Mouse (Mus musculus) adrenal gland, adult 18-20 months (tissue): ENCODE results near the gene Rnf130. TPM values are rescaled to one million over a fixed set of nuclear protein-coding genes. Genes with fewer than 3 reads are reported as not detected.
A peak's percentile ranks its signal among the peaks of the same experiment; 100 is the strongest.

Experiments used
- DNase-seq, 2 experiments: peaks; one replicate each; pipeline ENCODE4 v3.0.0; 2021 to 2022; ENCODE audit warnings: low spot score in 2 of 2
- microRNA-seq, 2 experiments: library from miRNA; unstranded; fragments of <30 nt; microRNA quantifications; one replicate each; pipeline ENCODE4 v1.2.0; 2021; ENCODE audit warnings: borderline number of aligned reads in 2 of 2
- total RNA-seq, 2 experiments: library from RNA; stranded (reverse); gene quantifications; 1 replicate in 1 of 2; 2 replicates in 1 of 2; pipeline ENCODE4 v1.2.3; 2021

Gene Rnf130
- total RNA-seq, 2 experiments from 2014 or later, result 99.5 to 105 TPM

GRCm38 (mm10) chr11:50132265-50132664, 107.1 kb downstream of the Rnf130 start:
- no peak for DNase-seq

- DNase-seq, result no peak
Observed at GRCm38 (mm10) chr11:50134136-50134859, 109.2 kb downstream of the Rnf130 start.

- no peak for DNase-seq
Observed at GRCm38 (mm10) chr11:50138206-50138822, 113.2 kb downstream of the Rnf130 start.

GRCm38 (mm10) chr11:50139571-50139970, 114.4 kb downstream of the Rnf130 start:
- no peak for DNase-seq

- no peak for DNase-seq
Observed at GRCm38 (mm10) chr11:50145529-50145928, 120.4 kb downstream of the Rnf130 start.

GRCm38 (mm10) chr11:50146121-50146520, 121.0 kb downstream of the Rnf130 start:
- no peak for DNase-seq

GRCm38 (mm10) chr11:50147267-50147957, 122.3 kb downstream of the Rnf130 start:
- peak in 1 of 2 experiments; percentile 27 for DNase-seq

GRCm38 (mm10) chr11:50147958-50148476, 122.9 kb downstream of the Rnf130 start:
- DNase-seq, result no peak

- DNase-seq, result no peak
Observed at GRCm38 (mm10) chr11:50149200-50149599, 124.1 kb downstream of the Rnf130 start.

- no peak for DNase-seq
Observed at GRCm38 (mm10) chr11:50149603-50150150, 124.5 kb downstream of the Rnf130 start.

GRCm38 (mm10) chr11:50151374-50151773, 126.2 kb downstream of the Rnf130 start:
- DNase-seq, result no peak

GRCm38 (mm10) chr11:50154166-50154565, 129.0 kb downstream of the Rnf130 start:
- DNase-seq, result no peak

Small RNA genes lying within 50 kb of the gene (microRNA-seq; reads per million reads assigned to microRNA genes)
- 60.0 to 78.0 reads per million in 2 experiments for gene Mir340

Other genes starting within 250 kb of the Rnf130 start
- gene Gfpt2, start 231.2 kb upstream of the Rnf130 start, total RNA-seq, result 10 to 100 TPM in 1 of 2 experiments, 1 to 10 TPM in 1; 4.3 to 11.2 TPM
- 10 to 100 TPM; 61.6 to 71.3 TPM for gene Mapk9, start 178.6 kb upstream of the Rnf130 start, total RNA-seq
- gene Rasgef1c, start 123.5 kb upstream of the Rnf130 start, total RNA-seq, result under 1 TPM; 0.53 to 0.54 TPM
- gene Tbc1d9b, start 106.0 kb downstream of the Rnf130 start, total RNA-seq, result 100 to 1,000 TPM; 121 to 127 TPM
- 1 to 10 TPM; 4.4 to 5.3 TPM for gene Mrnip, start 149.1 kb downstream of the Rnf130 start, total RNA-seq
- gene Sqstm1, start 185.5 kb downstream of the Rnf130 start, total RNA-seq, result 100 to 1,000 TPM; 715 to 956 TPM
- gene Mgat4b, start 185.5 kb downstream of the Rnf130 start, total RNA-seq, result 100 to 1,000 TPM in 1 of 2 experiments, 10 to 100 TPM in 1; 89.3 to 110 TPM
- 10 to 100 TPM; 15.2 to 46.9 TPM for gene Ltc4s, start 213.3 kb downstream of the Rnf130 start, total RNA-seq